Mouse (Mus musculus) liver, postnatal 0 days (tissue): ENCODE measurements around the gene Sytl4. TPM values are rescaled to one million over a fixed set of nuclear protein-coding genes. Genes with fewer than 3 reads are reported as not detected.

Source experiments
- ATAC-seq: fragments of 200-750 bp; cut with Nextera tagmentation; 2 replicates; pipeline ENCODE4 v1.8.0; 2017; ENCODE audit warnings: mild to moderate bottlenecking, moderate library complexity
- DNase-seq: peaks from one replicate; pipeline ENCODE4 v3.0.0-alpha.2; 2016
- H3K27ac ChIP-seq: fragments of 300-500 bp; sonication (generic); 2 replicates; pipeline ENCODE4 v1.5.1; 2014; ENCODE audit warnings: antibody characterized with exemption, moderate library complexity, mild to moderate bottlenecking, low read depth
- H3K27me3 ChIP-seq: fragments of 300-500 bp; sonication (generic); 2 replicates; pipeline ENCODE4 v1.6.1; 2014; ENCODE audit warnings: low read length, control low read depth, mixed read lengths; ENCODE audit not compliant: insufficient read depth
- H3K36me3 ChIP-seq: fragments of 300-500 bp; sonication (generic); replicated peaks from 2 replicates; pipeline ENCODE4 v1.6.1; 2014; ENCODE audit warnings: mild to moderate bottlenecking, control low read depth, low read length, moderate library complexity, mixed read lengths; ENCODE audit not compliant: insufficient read depth
- H3K4me1 ChIP-seq: fragments of 300-500 bp; sonication (generic); 2 replicates; pipeline ENCODE4 v1.6.1; 2014; ENCODE audit warnings: antibody characterized with exemption, mild to moderate bottlenecking, control low read depth; ENCODE audit not compliant: insufficient read depth
- H3K4me2 ChIP-seq: fragments of 300-500 bp; sonication (generic); 2 replicates; pipeline ENCODE4 v1.6.1; 2014; ENCODE audit warnings: low read depth, mild to moderate bottlenecking, low read length, moderate library complexity, mixed read lengths
- H3K4me3 ChIP-seq: fragments of 300-500 bp; sonication (generic); 2 replicates; pipeline ENCODE4 v1.5.1; 2014; ENCODE audit warnings: low read depth, low read length
- H3K9ac ChIP-seq: fragments of 300-500 bp; sonication (generic); replicated peaks from 2 replicates; pipeline ENCODE4 v1.6.1; 2014; ENCODE audit warnings: mild to moderate bottlenecking, moderate library complexity
- H3K9me3 ChIP-seq: fragments of 300-500 bp; sonication (generic); 2 replicates; pipeline ENCODE4 v1.6.1; 2016; ENCODE audit warnings: mild to moderate bottlenecking, control low read depth, low read length, mixed read lengths
- CTCF ChIP-seq: sonication (generic); IDR thresholded peaks from 2 replicates; pipeline ENCODE4 v1.5.1; 2016; ENCODE audit warnings: antibody characterized with exemption, low read depth
- EP300 ChIP-seq: IDR thresholded peaks from 2 replicates; pipeline ENCODE4 v1.6.1; 2016; ENCODE audit warnings: antibody characterized with exemption, low read depth, mild to moderate bottlenecking
- WGBS: fragments of 180-500 bp; shearing (Covaris S2); extraction: QIAGEN DNeasy Blood & Tissue Kit; methylation state at CpG from one replicate; pipeline ENCODE4 v1.1.7; 2014; ENCODE audit not compliant: insufficient replicate concordance; 5-methylcytosine and 5-hydroxymethylcytosine counted together
- polyA plus RNA-seq: library from polyadenylated mRNA; unstranded; fragments of >200 nt; fragmentation: Nextera tagmentation; extraction: Ambion mirVana; gene quantifications from 2 replicates; pipeline ENCODE4 v1.2.1, GENCODE M21; 2015

Gene Sytl4
- polyA plus RNA-seq, 1 experiment from 2014 or later = 1.3 TPM

- no peak for DNase-seq
- H3K27me3 ChIP-seq = no peaks in the 10 kb centered on the region
- H3K4me3 ChIP-seq = no peak overlapping the region
- H3K9ac ChIP-seq = no peak overlapping the region
- WGBS = 54% methylated on average over 4 of the region's 4 CpGs
- no peak overlapping the region for H3K27ac ChIP-seq
- no peaks in the 10 kb centered on the region for H3K4me1 ChIP-seq
- no peak for ATAC-seq
- TF ChIP-seq EP300 = no peak
- no peak for TF ChIP-seq CTCF
- no peak overlapping the region for H3K4me2 ChIP-seq
- H3K36me3 ChIP-seq = no peaks in the 10 kb centered on the region
- no peaks in the 10 kb centered on the region for H3K9me3 ChIP-seq
These were observed 60.4 kb downstream of the Sytl4 start for GRCm38 (mm10) chrX:133921187-133921586.

GRCm38 (mm10) chrX:133914219-133914618, 67.4 kb downstream of the Sytl4 start:
- Histone ChIP-seq H3K9ac (no peak overlapping the region), H3K4me2 (no peak overlapping the region), H3K4me3 (no peak overlapping the region), H3K9me3 (no peaks in the 10 kb centered on the region), H3K4me1 (no peaks in the 10 kb centered on the region), H3K36me3 (no peaks in the 10 kb centered on the region), H3K27me3 (no peaks in the 10 kb centered on the region), H3K27ac (no peak overlapping the region)
- ATAC-seq (no peak), DNase-seq (no peak)
- TF ChIP-seq CTCF (no peak), EP300 (no peak)
- 33% methylated on average over 7 of the region's 7 CpGs for WGBS

GRCm38 (mm10) chrX:133913006-133913405, 68.6 kb downstream of the Sytl4 start:
- H3K27me3 ChIP-seq = no peaks in the 10 kb centered on the region
- TF ChIP-seq EP300 (no peak), CTCF (no peak)
- no peak for ATAC-seq
- no peaks in the 10 kb centered on the region for H3K4me1 ChIP-seq
- no peak overlapping the region for H3K4me2 ChIP-seq
- H3K36me3 ChIP-seq = no peaks in the 10 kb centered on the region
- no peak overlapping the region for H3K27ac ChIP-seq
- H3K9ac ChIP-seq = no peak overlapping the region
- no peak overlapping the region for H3K4me3 ChIP-seq
- WGBS = 66% methylated on average over 3 of the region's 3 CpGs
- H3K9me3 ChIP-seq = no peaks in the 10 kb centered on the region
- no peak for DNase-seq

GRCm38 (mm10) chrX:133911397-133912103, 70.1 kb downstream of the Sytl4 start:
- H3K27ac ChIP-seq = no peak overlapping the region
- TF ChIP-seq CTCF (no peak), EP300 (no peak)
- DNase-seq = no peak

GRCm38 (mm10) chrX:133908261-133908660, 73.4 kb downstream of the Sytl4 start, which contains the start of gene Srpx2:
Srpx2 (plus strand) TSS chrX:133908426.
- DNase-seq (no peak), ATAC-seq (no peak)
- Histone ChIP-seq H3K36me3 (no peaks in the 10 kb centered on the region), H3K4me1 (no peaks in the 10 kb centered on the region), H3K27me3 (no peaks in the 10 kb centered on the region), H3K27ac (no peak within 1 kb of the TSS), H3K9me3 (no peaks in the 10 kb centered on the region), H3K9ac (no peak within 1 kb of the TSS), H3K4me3 (no peak within 1 kb of the TSS), H3K4me2 (no peak within 1 kb of the TSS)
- WGBS = 31% methylated on average over 3 of the region's 3 CpGs
- TF ChIP-seq EP300 = no peak

More at GRCm38 (mm10) chrX:133911397-133912103, 70.1 kb downstream of the Sytl4 start:
- no peaks in the 10 kb centered on the region for H3K36me3 ChIP-seq
- no peaks in the 10 kb centered on the region for H3K27me3 ChIP-seq
- H3K4me3 ChIP-seq = no peak overlapping the region
- H3K4me2 ChIP-seq = no peak overlapping the region
- ATAC-seq = no peak
- no peaks in the 10 kb centered on the region for H3K9me3 ChIP-seq
- H3K4me1 ChIP-seq = no peaks in the 10 kb centered on the region
- WGBS = 53% methylated on average over 10 of the region's 10 CpGs
- H3K9ac ChIP-seq = no peak overlapping the region

- 18% methylated on average over 33 of the region's 33 CpGs for WGBS
- H3K36me3 ChIP-seq = no peaks in the 10 kb centered on the region
- H3K27me3 ChIP-seq = no peaks in the 10 kb centered on the region
- ATAC-seq = peak; percentile 70
- H3K4me3 ChIP-seq = peak within 1 kb of the TSS; percentile 47
- peak within 1 kb of the TSS; percentile 72 for H3K4me2 ChIP-seq
- TF ChIP-seq EP300 (no peak), CTCF (peak; percentile 50)
- no peaks in the 10 kb centered on the region for H3K4me1 ChIP-seq
- H3K9ac ChIP-seq = peak within 1 kb of the TSS; percentile 65
- H3K9me3 ChIP-seq = no peaks in the 10 kb centered on the region
- peak; percentile 58 for DNase-seq
- no peak within 1 kb of the TSS for H3K27ac ChIP-seq
These were observed 83.5 kb downstream of the Sytl4 start, which contains the start of gene Tspan6 for GRCm38 (mm10) chrX:133898014-133898542. Tspan6 (minus strand) TSS chrX:133898429.
